Mouse (Mus musculus): ENCODE measurements around the gene Lrr1.

DNA sequence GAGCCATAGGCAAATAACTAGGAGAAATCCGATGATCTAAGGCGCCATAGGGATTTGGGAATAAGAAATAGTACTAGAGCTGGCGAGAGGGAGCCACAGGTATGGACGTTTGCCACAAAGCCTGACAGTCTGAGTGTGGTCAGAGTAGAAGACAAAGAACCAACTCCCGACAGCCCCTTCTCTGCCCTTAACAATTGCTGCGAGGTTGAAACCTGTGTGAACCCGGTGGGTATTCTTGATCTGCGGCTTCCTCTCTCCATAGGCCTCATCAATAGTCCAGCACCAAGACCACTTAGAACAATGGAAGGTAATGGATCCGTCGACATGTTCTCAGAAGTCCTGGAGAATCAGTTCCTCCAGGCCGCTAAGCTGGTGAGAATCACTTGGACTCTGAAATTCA is 45.8 kb upstream of the Lrr1 start:
- TF ChIP-seq POLR2A (IDR thresholded peaks at IDR 0.05; ENCODE audit: control insufficient read depth in 1 of 2, insufficient read depth in 1 of 2, low read depth in 1 of 2, low read length in 2 of 2, poor library complexity in 1 of 2) (no peak), CTCF (IDR thresholded peaks at IDR 0.05 in 2 of 3, conservative IDR thresholded peaks at IDR 0.05 in 1 of 3; ENCODE audit: control insufficient read depth in 1 of 3, insufficient read depth in 1 of 3, low read depth in 2 of 3, low read length in 3 of 3, poor library complexity in 1 of 3, severe bottlenecking in 1 of 3) (no peak)
